Mouse (Mus musculus): ENCODE measurements around the gene Dlg2. TPM values are rescaled to one million over a fixed set of nuclear protein-coding genes. Genes with fewer than 3 reads are reported as not detected.

The Dlg2 gene
- polyA plus RNA-seq, 1 experiment: 89.8 TPM

DNA sequence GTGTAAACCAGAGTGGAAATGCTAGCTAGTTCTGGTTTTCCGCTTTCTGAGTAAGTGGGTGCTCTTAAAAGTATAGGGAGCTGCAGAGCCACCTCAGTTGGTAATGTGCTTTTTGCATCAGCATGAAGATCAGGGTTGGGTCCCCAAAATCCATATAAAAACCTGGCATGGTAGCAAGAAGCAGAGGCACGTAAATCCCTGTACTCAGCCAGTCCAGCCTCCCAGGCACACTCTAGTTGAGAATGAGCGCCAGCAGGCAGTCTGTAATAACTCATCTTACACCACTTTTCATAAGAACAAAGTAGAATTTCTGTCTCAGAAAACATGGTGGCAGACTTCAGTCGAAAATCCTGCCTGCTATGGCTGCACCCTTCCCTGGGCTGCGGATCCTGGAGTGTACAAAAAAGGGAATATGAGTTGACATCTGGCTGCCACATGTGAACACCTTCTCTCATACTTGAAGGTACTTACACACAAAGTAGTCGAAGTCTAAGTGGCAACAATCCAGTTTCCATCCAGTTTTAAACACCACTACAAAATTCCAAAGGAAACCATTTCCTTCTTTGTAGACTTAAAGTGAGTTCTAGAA lies 1915.7 kb downstream of the Dlg2 start:
- no peak overlapping the region for H3K4me3 ChIP-seq (replicated peaks; ENCODE audit: insufficient read depth, low read depth, low read length)
- H3K4me1 ChIP-seq (ENCODE audit: control insufficient read depth, insufficient read depth, low read length): peaks cover 3% of the 10 kb centered on the region; the same call in 1 of the 2 replicates
- H3K27me3 ChIP-seq (ENCODE audit: control insufficient read depth, insufficient read depth, low read length): no peaks in the 10 kb centered on the region
- TF ChIP-seq CTCF (IDR thresholded peaks at IDR 0.05; ENCODE audit: borderline replicate concordance, insufficient read depth, low read depth, low read length) (no peak), POLR2A (IDR thresholded peaks at IDR 0.05; ENCODE audit: borderline replicate concordance, insufficient read depth, low read length) (no peak)
- DNase-seq: no peak
- H3K27ac ChIP-seq (ENCODE audit: insufficient read depth, low read length): no peak overlapping the region
- 87% methylated on average over 6 of the region's 6 CpGs for WGBS

DNA sequence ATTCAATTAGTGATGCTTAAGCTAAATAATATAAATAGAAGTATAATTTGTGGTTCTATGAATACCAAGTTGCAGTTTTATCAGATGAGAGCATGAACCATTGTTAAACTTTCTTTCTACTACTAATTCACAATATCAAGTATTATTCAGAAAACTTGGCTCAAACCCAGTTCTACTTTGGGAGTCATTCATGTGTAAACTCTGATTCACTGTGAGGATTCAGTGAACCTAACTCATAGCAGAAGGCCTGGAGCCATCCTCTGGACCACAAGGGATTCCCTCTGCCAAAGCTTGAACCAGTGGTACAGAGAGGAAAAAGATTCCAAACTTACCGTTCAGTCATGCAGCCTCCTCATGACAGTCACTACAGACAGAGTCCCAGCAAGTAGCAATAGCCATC lies 1920.3 kb downstream of the Dlg2 start:
- no peaks in the 10 kb centered on the region for H3K27me3 ChIP-seq (ENCODE audit: control insufficient read depth, insufficient read depth, low read length)
- TF ChIP-seq CTCF (IDR thresholded peaks at IDR 0.05; ENCODE audit: borderline replicate concordance, insufficient read depth, low read depth, low read length) (no peak), POLR2A (IDR thresholded peaks at IDR 0.05; ENCODE audit: borderline replicate concordance, insufficient read depth, low read length) (no peak)
- H3K4me1 ChIP-seq (ENCODE audit: control insufficient read depth, insufficient read depth, low read length): peaks cover 6% of the 10 kb centered on the region
- no peak overlapping the region for H3K4me3 ChIP-seq (replicated peaks; ENCODE audit: insufficient read depth, low read depth, low read length)
- H3K27ac ChIP-seq (ENCODE audit: insufficient read depth, low read length): no peak overlapping the region
- DNase-seq: peak in 1 of 2 experiments; percentile 62
- WGBS: 4% methylated on average over 1 of the region's 1 CpGs

DNA sequence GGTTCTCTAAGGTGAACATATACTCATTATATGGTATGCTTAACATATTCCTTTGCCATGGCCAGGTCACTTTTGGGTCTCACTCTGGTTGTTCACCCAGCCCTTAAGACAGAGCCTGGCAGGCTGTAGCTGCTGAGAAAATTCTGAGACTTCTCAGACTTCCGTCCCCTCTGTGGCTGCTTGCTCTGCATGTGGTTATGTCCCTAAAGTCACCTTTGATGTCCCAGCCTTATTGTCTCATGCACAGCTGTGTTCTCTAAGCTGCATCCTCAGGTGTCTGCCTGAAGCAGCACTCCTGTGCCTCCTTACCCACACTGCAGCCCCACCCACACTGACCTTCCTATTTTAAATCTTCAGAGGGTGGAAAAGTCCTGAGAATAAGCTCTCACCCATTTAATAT lies 1922.4 kb downstream of the Dlg2 start:
- TF ChIP-seq POLR2A (IDR thresholded peaks at IDR 0.05; ENCODE audit: borderline replicate concordance, insufficient read depth, low read length) (no peak), CTCF (IDR thresholded peaks at IDR 0.05; ENCODE audit: borderline replicate concordance, insufficient read depth, low read depth, low read length) (no peak)
- 65% methylated on average over 1 of the region's 1 CpGs for WGBS
- no peak overlapping the region for H3K27ac ChIP-seq (ENCODE audit: insufficient read depth, low read length)

DNA sequence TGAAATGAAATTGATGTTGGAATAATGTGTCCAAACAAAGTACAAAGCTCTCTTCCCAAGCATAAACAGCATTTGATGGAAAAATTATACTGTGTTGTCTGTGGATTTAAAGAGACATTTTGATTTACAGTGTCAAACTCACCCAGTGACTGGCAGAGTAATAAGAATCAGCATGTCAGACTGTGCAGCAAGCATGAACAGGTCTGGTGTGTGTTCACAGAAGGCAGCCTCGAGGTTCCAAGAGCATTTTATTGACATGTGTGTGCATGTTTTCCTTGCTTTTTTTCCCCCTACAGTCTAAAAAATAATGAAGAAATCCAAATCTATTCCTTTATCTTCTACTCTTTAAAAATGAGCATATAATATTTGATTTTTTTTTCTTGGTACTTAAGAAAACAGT lies 1924.1 kb downstream of the Dlg2 start:
- H3K4me3 ChIP-seq (replicated peaks; ENCODE audit: insufficient read depth, low read depth, low read length): no peak overlapping the region
- TF ChIP-seq POLR2A (IDR thresholded peaks at IDR 0.05; ENCODE audit: borderline replicate concordance, insufficient read depth, low read length): no peak
- no peak for TF ChIP-seq CTCF (IDR thresholded peaks at IDR 0.05; ENCODE audit: borderline replicate concordance, insufficient read depth, low read depth, low read length)
- no peak for DNase-seq
- H3K27me3 ChIP-seq (ENCODE audit: control insufficient read depth, insufficient read depth, low read length): no peaks in the 10 kb centered on the region
- 18% methylated on average over 1 of the region's 1 CpGs for WGBS
- no peak overlapping the region for H3K27ac ChIP-seq (ENCODE audit: insufficient read depth, low read length)
- H3K4me1 ChIP-seq (ENCODE audit: control insufficient read depth, insufficient read depth, low read length): peaks cover 3% of the 10 kb centered on the region

More for the DNA sequence above, 1922.4 kb downstream of the Dlg2 start:
- no peak overlapping the region for H3K4me3 ChIP-seq (replicated peaks; ENCODE audit: insufficient read depth, low read depth, low read length)
- peaks cover 3% of the 10 kb centered on the region for H3K4me1 ChIP-seq (ENCODE audit: control insufficient read depth, insufficient read depth, low read length)
- DNase-seq: no peak
- no peaks in the 10 kb centered on the region for H3K27me3 ChIP-seq (ENCODE audit: control insufficient read depth, insufficient read depth, low read length)

DNA sequence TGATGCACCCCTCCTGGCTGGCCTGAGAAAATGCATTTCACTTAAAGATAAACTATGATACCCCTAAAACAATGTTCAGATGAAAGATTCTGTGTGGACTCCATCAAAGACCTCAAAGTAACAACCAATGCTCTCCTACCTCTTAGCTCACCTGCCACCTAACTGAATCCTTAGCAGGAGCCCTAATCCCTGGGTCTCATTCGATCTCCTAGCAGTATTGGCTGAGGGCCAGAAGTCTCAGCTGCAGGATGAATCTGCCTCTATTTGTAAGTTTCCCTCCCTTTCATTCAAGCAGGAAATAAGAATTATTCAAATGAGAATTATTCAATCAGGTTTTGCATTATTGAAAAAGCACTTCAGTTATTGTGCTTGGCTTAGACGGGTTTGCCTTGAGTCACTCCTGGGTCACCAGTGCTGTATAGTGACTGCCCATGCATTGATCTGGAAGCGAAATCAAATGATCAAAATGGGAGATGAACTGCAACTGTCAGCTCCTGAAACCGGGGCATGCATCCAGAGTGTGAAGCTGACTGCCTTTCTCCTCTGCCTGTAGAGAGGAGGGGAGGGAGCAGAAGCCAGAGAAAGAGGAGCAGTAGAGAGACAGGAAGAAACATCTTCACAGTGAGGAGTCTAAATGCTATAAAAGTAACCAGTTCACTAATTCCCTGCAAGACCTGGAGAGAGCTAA lies 1924.7 kb downstream of the Dlg2 start:
- H3K27me3 ChIP-seq (ENCODE audit: control insufficient read depth, insufficient read depth, low read length): no peaks in the 10 kb centered on the region
- H3K27ac ChIP-seq (ENCODE audit: insufficient read depth, low read length): no peak overlapping the region
- TF ChIP-seq POLR2A (IDR thresholded peaks at IDR 0.05; ENCODE audit: borderline replicate concordance, insufficient read depth, low read length) (no peak), CTCF (IDR thresholded peaks at IDR 0.05; ENCODE audit: borderline replicate concordance, insufficient read depth, low read depth, low read length) (no peak)
- peak in 1 of 2 experiments; percentile 36 for DNase-seq
- H3K4me3 ChIP-seq (replicated peaks; ENCODE audit: insufficient read depth, low read depth, low read length): no peak overlapping the region
- H3K4me1 ChIP-seq (ENCODE audit: control insufficient read depth, insufficient read depth, low read length): peaks cover 3% of the 10 kb centered on the region
- 23% methylated on average over 4 of the region's 4 CpGs for WGBS

DNA sequence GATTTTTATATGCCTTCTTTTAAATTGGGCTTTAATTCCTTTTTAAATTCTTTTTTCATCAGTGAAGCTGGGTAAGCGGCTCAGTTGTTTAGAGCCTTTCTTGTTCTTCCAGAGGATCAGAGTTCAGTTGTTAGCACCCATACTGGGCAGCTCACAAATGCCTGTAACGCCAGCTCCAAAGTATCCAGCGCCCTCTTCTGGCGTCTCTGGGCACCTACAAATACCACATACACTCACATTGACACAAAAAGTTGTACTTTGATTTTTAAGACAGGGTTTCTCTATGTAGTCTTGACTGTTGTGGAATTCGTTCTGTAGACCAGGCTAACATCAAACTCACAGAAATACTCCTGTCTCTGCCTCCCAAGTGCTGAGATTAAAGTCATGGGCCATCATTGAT lies 1932.0 kb downstream of the Dlg2 start:
- no peak overlapping the region for H3K27ac ChIP-seq (ENCODE audit: insufficient read depth, low read length)
- no peak for DNase-seq
- no peak for TF ChIP-seq POLR2A (IDR thresholded peaks at IDR 0.05; ENCODE audit: borderline replicate concordance, insufficient read depth, low read length)
- TF ChIP-seq CTCF (IDR thresholded peaks at IDR 0.05; ENCODE audit: borderline replicate concordance, insufficient read depth, low read depth, low read length): 0 out of 2 replicates have a peak, but pooled peaks have one; percentile 9
- H3K4me3 ChIP-seq (replicated peaks; ENCODE audit: insufficient read depth, low read depth, low read length): no peak overlapping the region
- no peaks in the 10 kb centered on the region for H3K4me1 ChIP-seq (ENCODE audit: control insufficient read depth, insufficient read depth, low read length)
- no peaks in the 10 kb centered on the region for H3K27me3 ChIP-seq (ENCODE audit: control insufficient read depth, insufficient read depth, low read length)
- WGBS: 76% methylated on average over 5 of the region's 5 CpGs

DNA sequence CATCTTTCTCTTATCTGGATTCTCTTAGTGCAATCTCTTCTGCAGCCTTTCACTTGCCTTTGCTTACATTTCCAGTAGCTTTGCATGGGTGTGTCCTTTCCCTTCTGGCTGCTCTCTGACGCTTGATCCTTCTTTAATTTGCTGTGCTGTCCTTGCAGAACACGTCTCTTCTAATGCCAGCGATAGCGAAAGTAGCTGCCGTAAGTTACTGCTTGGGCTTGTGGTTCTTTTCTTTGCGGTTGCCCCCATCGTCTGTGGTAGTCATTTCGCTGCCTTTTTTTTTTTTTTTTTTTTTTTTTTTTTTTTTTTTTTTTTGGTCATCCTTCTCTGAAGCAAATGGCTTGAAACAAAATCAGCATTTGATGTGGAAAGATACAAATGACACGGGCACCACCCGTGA lies 1944.0 kb downstream of the Dlg2 start:
- TF ChIP-seq CTCF (IDR thresholded peaks at IDR 0.05; ENCODE audit: borderline replicate concordance, insufficient read depth, low read depth, low read length) (no peak), POLR2A (IDR thresholded peaks at IDR 0.05; ENCODE audit: borderline replicate concordance, insufficient read depth, low read length) (no peak)
- H3K27ac ChIP-seq (ENCODE audit: insufficient read depth, low read length): no peak overlapping the region
- H3K4me3 ChIP-seq (replicated peaks; ENCODE audit: insufficient read depth, low read depth, low read length): no peak overlapping the region
- no peaks in the 10 kb centered on the region for H3K27me3 ChIP-seq (ENCODE audit: control insufficient read depth, insufficient read depth, low read length)
- no peaks in the 10 kb centered on the region for H3K4me1 ChIP-seq (ENCODE audit: control insufficient read depth, insufficient read depth, low read length)
- no peak for DNase-seq
- 75% methylated on average over 10 of the region's 10 CpGs for WGBS

DNA sequence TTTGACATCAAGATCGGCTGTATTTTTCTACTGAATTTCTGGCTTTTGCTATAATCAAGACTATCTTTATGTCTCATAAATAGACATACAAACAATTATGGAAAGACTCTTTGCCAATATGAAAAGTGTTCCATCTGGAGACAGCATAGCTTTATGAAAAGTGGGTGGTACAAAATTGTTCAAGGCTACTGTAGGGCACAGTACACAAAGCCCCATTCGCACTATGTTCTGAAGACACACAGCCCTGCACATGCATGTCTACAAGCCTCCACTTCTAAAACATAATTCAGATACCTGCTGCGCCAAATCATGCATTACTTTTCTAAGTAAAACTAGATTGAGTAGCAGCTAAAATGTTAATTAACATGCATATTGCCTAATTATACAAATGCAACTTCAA lies 1946.5 kb downstream of the Dlg2 start:
- H3K4me3 ChIP-seq (replicated peaks; ENCODE audit: insufficient read depth, low read depth, low read length): no peak overlapping the region
- H3K27ac ChIP-seq (ENCODE audit: insufficient read depth, low read length): no peak overlapping the region
- H3K27me3 ChIP-seq (ENCODE audit: control insufficient read depth, insufficient read depth, low read length): no peaks in the 10 kb centered on the region
- 0 out of 2 replicates have a peak, but pooled peaks cover 2% of the 10 kb centered on the region for H3K4me1 ChIP-seq (ENCODE audit: control insufficient read depth, insufficient read depth, low read length)
- TF ChIP-seq CTCF (IDR thresholded peaks at IDR 0.05; ENCODE audit: borderline replicate concordance, insufficient read depth, low read depth, low read length) (no peak), POLR2A (IDR thresholded peaks at IDR 0.05; ENCODE audit: borderline replicate concordance, insufficient read depth, low read length) (no peak)
- no peak for DNase-seq
- 93% methylated on average over 3 of the region's 3 CpGs for WGBS
